Mouse (Mus musculus): ENCODE measurements at regions not wholly inside any gene's neighbourhood (a gene's known extent, or its start where the extent isn't known, plus 50 kb on each side); places are given as distances from the start of the nearest gene placed in this dataset.

- DNase-seq (ENCODE audit: low spot score) = no peak
Measured at GRCm38 (mm10) chr4:84222057-84222717, 452.9 kb downstream of the Bnc2 start.

DNA sequence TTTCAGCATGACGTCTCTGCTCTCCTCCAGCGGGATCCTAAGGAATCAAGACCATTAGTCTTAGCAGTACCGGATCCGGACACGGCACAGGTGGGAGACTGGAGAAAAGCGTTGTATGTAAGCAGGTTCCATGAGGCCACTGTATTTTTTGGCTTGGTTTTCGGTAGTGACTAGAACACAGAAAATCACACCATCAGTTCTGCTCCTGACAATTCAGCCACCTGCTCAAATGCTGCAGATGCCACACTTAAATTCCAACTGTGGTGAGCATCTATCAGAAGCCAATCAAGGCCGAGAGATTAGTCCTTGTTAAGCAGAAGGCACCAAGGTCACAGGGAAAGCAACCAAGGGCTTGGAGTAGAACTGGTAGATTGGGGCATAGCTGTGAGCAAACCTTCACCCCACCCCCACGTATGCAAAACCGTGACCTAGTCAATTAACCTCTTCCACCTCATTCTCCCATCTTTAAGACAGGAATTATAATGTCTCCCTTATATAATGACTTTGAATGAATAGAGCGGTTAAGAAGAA lies 452.2 kb downstream of the Bnc2 start:
- DNase-seq (ENCODE audit: low spot score) = no peak

DNA sequence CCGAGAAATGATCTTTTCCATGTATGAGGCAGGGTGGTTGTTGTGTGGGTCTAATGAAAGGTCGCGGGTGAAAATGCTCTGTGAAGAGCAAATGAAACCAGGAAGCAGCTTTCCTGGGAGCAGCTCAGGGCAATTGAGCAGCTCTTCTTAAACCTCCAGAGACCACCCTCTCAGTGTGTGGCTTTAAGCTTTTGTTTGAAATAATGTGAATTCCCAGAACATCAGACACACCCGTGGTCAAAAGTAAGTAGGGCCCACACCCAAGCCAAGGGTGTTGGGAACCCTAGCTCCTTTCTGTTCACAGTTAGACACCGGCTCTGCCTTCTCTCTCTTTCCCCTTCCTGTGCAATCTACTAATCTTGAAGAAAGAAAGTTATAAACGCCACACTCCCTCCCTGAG lies 450.5 kb downstream of the Bnc2 start:
- DNase-seq (ENCODE audit: low spot score) = no peak
